Mouse (Mus musculus): Measurements from ENCODE around the gene Ackr2.
A peak's percentile ranks its signal among the peaks of the same experiment; 100 is the strongest.

The Ackr2 gene

GRCm38 (mm10) chr9:121898245-121898644 lies at the start of gene Ackr2:
Gene Ackr2, plus strand, starts transcription at chr9:121898355.
- DNase-seq (ENCODE audit: extremely low spot score, low spot score), result no peak

DNA sequence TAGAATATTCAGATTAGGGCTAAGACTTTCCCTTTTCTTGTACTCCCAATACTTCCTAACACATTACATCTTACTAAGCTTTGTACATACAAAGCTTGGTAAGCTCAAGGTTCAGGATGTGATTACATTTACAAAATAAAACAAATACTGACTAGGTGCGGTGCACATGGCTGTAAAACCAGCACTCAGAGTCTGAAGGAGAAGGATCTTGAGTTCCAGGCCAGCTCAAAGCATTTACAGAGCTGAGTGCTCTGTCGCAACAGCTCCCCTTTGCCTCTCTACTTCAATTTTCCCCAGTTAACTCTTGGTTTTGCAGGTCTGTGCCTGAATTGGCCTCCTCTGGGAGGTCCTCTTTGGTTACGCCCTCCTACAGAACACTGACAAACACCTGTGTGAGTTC lies 43.9 kb upstream of the Ackr2 start:
- DNase-seq (ENCODE audit: extremely low spot score, low spot score), result no peak

DNA sequence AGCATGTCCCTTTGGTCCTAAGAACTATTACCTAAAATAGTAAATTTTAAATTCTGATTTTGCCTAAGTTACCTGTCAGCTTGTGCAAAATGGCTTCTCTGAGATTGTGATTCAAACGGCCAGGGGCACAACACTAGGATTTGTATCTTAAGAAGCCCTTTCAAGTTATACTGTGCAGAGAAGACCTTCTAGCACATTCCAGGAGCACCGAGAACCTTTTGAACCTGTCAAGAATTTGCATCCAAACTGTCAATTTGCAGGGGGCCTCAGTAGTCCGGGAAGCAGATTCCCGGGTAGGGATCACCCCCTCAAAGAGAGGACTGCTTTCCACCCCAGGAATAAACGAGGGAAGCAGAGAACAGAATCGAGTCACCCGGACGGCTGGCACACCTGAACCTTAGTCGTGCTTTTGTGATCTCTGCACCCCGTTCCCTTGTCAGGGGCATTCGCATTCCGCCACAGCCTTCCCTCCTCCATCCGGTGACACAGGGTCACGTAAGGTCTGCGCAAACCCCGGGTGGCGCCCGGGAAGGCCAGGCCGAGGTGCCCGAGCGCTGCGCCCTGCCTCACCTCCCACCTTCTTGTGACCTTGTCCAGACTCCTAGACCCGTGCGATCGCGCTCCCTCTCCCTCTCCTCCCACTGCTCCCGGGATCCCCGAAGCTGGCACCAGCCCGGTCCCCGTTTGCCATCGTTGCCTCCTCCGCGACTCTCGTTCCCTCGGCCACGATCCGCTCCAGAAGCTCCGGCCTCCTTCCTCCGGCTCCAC lies 41.3 kb upstream of the Ackr2 start:
- DNase-seq (ENCODE audit: extremely low spot score, low spot score), result no peak

DNA sequence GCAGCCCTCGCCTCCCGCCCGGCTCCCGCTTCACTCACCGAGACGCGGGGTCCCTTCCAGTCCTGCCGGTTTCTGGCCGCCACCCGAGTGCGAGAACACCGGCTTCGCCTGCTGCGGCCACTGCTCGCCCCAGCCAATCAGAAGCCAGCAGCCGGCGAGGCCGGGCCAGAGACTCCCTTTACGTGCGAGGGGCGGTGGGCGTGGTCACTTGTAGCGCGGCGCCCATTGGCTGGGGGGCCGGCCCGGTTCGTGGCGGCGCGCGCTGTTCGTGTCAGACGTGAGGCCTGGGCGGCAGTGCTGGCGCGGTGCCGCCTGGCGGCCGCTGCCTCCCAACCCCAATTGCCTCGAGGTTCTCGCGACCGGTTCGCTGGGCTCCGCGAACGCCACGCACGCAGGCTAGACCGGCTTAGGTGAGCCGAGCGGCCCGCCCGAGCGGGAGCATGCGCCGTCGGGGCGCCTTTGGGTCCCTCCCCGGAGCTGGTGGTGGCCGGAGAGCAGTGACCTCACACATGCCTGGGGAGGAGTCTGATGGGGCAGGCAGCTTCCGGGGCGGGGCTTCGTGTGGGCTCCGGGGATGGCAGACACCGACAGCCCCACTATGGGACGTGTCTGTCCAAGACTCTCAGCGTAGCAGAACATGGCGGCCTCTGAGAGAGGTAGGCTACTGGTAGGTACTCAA lies 40.5 kb upstream of the Ackr2 start:
- peak; percentile 97 for DNase-seq (ENCODE audit: extremely low spot score, low spot score)

DNA sequence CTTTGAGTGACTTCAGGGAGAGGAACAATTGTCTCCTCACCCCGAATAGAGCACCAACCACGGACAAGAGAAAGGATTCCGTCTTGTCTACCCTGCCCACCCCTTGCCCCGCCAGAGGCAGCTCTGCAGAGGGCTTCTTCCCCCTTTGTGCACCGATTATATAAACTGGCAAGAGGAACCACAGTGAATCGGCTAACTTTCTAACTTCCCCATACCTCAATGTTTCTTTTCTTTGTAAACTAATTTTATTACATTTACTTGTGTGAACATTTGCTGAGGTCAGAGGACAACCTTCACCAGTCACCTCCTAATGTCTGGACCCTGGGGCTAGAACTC lies 40.0 kb upstream of the Ackr2 start, which contains the start of gene Higd1a:
TSS of gene Higd1a (minus strand) at position 210 of the 336 bp plus-strand sequence.
- DNase-seq (ENCODE audit: extremely low spot score, low spot score), result no peak

- no peak for DNase-seq (ENCODE audit: extremely low spot score, low spot score)
Measured at GRCm38 (mm10) chr9:121859345-121859744, 38.8 kb upstream of the Ackr2 start.

DNA sequence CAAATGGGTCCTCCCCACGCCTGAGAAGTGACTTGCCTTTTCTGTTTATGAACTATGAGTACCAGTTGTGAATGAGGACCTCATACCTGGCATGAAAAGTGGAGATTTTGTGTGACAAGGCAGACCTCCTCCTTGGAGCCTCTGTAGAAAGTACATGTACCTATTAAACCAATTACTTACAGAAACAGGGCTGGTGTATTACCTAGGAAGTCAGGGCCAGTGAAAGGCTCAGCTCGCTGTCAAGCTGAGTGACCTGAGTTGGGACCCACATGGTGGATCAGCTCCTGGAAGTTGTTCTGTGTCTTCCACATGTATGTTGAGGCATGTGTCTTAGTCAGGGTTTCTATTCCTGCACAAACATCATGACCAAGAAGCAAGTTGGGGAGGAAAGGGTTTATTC lies 37.2 kb upstream of the Ackr2 start:
- no peak for DNase-seq (ENCODE audit: extremely low spot score, low spot score)

- no peak for DNase-seq (ENCODE audit: extremely low spot score, low spot score)
Measured at GRCm38 (mm10) chr9:121864837-121865236, 33.3 kb upstream of the Ackr2 start.

- no peak for DNase-seq (ENCODE audit: extremely low spot score, low spot score)
Measured at GRCm38 (mm10) chr9:121865425-121866008, 32.6 kb upstream of the Ackr2 start.

DNA sequence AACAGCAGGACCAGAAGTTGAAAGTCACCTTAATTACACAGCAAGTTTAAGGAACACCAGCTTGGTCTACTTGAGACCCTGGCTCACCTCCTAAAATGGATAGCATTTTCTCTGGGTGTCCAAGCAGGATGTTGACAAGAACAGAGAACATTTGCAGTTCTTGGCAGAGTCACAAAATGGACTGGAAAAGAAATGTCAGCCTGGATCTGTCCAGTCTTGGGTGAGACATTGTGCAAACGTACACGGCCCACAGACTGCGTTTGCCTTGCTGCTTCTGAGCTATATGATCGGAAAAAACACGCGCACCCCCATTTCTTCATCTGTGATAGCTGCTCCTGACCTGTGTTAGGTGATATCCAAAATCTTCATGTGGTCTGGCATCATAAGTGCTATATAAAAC lies 30.5 kb upstream of the Ackr2 start:
- DNase-seq (ENCODE audit: extremely low spot score, low spot score), result no peak

DNA sequence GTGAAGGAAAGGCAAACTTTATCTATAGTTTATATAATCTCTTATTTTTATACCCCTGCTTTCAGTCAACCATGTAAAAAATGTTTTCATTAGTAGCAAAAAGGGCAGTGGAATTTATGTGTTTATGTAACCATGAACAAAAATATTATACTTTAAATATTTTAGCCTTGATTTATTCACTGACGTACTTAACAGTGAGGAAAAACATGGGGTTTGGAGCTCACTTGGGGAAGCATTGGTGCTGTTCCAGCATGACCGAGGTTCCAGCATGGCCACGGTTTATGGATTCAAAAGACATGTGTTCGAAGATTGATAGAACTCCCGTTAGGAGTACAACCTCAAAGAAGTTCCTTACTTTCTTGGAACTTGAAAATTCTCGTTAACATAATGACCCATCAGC lies 29.9 kb upstream of the Ackr2 start:
- no peak for DNase-seq (ENCODE audit: extremely low spot score, low spot score)

DNA sequence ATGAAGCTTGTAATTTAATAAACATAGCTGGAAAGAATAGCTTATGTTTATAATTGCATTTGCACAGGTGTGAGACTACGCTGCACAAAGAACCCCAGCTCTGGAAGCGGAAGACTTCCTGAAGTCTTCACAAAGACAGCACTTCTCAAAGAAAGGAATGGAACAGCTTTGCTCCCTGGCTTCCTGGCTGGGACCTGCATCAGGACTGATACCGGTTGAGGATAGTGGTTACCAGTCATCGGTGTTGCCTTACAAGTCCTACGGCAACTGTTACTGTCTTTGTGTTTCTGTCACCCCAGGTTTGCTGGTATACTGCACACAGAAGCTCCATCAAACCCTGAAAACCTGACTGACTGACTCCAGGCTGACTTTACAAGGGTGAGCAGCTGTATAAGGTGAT lies 28.7 kb upstream of the Ackr2 start:
- no peak for DNase-seq (ENCODE audit: extremely low spot score, low spot score)

GRCm38 (mm10) chr9:121869973-121870515 lies 28.1 kb upstream of the Ackr2 start:
- DNase-seq (ENCODE audit: extremely low spot score, low spot score), result no peak

DNA sequence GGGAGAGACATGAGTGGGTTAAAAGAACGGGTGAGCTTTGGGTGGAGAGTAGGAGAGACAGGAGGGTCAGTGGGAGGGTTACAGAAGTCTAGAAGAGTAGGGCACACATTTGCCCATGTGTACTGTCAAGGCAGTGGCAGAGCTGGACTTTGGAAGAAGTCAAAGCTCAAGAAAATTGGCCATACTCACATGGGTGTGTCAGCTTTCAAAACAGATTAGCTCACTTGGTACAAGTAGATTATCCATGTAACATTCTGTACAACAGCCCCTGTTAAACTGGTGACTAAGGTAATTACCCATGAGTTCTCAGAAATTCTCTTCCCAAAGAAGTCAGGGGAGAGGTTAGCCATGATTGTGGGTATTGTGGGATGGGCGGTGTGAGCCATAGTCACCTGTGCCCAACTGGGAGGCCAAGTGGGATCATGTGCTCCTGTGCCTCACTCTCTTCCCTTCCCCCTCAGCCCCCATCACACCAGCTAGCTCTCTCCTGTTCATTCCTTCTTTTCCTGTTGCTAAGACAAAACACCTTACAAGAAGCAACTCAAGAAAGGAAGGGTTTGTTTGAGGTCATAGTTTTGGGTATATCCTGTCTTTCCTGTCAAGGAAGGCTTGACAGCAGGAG lies 26.0 kb upstream of the Ackr2 start:
- no peak for DNase-seq (ENCODE audit: extremely low spot score, low spot score)

- DNase-seq (ENCODE audit: extremely low spot score, low spot score), result no peak
Measured at GRCm38 (mm10) chr9:121873578-121873977, 24.6 kb upstream of the Ackr2 start.

GRCm38 (mm10) chr9:121877052-121877740 lies 21.0 kb upstream of the Ackr2 start:
- DNase-seq (ENCODE audit: extremely low spot score, low spot score), result peak; percentile 31

- DNase-seq (ENCODE audit: extremely low spot score, low spot score), result peak; percentile 68
Measured at GRCm38 (mm10) chr9:121880840-121881239, 17.3 kb upstream of the Ackr2 start.

DNA sequence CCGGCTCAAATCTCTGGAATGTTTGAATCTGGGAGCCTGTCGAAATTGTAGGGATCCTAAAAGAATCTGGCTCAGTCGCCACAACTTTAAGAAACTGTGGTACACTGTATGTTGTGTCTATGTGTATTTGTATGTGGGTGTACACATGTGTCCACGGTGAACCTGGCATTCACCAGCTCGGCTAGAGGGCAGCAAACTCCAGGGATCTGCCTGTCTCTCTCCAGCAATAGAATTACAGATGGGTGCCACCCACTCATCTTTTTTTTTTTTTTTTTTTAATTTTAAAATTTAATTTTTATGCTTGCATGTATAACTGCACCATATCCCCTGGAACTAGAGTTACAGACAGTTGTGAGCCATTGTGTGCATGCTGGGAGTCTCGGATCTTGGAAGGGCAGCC lies 16.9 kb upstream of the Ackr2 start:
- no peak for DNase-seq (ENCODE audit: extremely low spot score, low spot score)

GRCm38 (mm10) chr9:121882015-121882457 lies 16.1 kb upstream of the Ackr2 start:
- no peak for DNase-seq (ENCODE audit: extremely low spot score, low spot score)

- DNase-seq (ENCODE audit: extremely low spot score, low spot score), result no peak
Measured at GRCm38 (mm10) chr9:121889927-121890440, 8.2 kb upstream of the Ackr2 start.

DNA sequence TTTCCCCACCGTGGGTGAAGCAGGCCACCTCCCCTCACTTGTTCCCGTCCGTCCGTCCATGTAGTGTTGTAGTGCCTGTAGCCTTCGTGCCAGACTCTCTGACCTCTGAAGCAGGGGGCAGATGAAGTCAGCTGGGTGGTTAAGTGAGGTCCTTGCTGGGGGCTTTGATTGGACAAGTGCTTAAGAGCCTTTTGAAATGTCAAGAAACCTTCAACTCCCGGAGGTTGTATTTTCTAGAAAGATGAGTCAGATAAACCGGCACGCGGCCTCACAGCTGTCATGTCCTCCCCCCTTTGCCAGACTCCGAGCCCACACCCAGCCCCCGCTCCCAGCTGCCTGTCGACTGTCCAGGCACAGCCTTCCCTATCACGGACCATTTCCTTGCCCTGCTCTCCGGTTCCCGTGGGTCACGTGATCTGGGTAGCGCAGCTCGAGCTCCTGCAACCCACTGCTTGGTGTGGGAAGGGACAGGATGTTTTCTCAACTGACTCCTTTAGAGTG lies 7.7 kb upstream of the Ackr2 start:
- DNase-seq (ENCODE audit: extremely low spot score, low spot score), result peak; percentile 55

Data from neural tube, embryonic 10.5 days (tissue).